Mouse (Mus musculus): ENCODE data around the gene Tmem59l.

GRCm38 (mm10) chr8:70505698-70506327 is 18.7 kb upstream of the Tmem59l start:
- no peak for TF ChIP-seq CTCF (IDR thresholded peaks at IDR 0.05; ENCODE audit: control insufficient read depth, insufficient read depth, low read length)
- TF ChIP-seq POLR2A (IDR thresholded peaks at IDR 0.05; ENCODE audit: borderline replicate concordance, control insufficient read depth, low read depth, low read length), result 0 out of 2 replicates have a peak, but pooled peaks have one; percentile 22

All from bone marrow, adult 2 months (tissue).